Mouse (Mus musculus) left cerebral cortex, adult 8-10 months (tissue): ENCODE data around the gene Urah. TPM values are rescaled to one million over a fixed set of nuclear protein-coding genes. Genes with fewer than 3 reads are reported as not detected.

Source experiments
- DNase-seq, 2 experiments: peaks; one replicate each; pipeline ENCODE4 v3.0.0; 2022; ENCODE audit warnings: low spot score in 2 of 2
- total RNA-seq, 4 experiments: library from RNA; stranded (reverse); gene quantifications; 2 replicates each; pipeline ENCODE4 v1.2.4; 2022

Urah gene
- total RNA-seq: 10 to 100 TPM in 1 of 4 experiments, 1 to 10 TPM in 3; 6.2 to 13.1 (median 8.4) TPM

GRCm38 (mm10) chr7:140834968-140835757, at the start of gene Urah:
TSS of gene Urah (plus strand) at chr7:140835018.
- DNase-seq: no peak

GRCm38 (mm10) chr7:140787406-140788052, 47.3 kb upstream of the Urah start, which contains the start of gene Syce1:
TSS of gene Syce1 (minus strand) at chr7:140787852.
- no peak for DNase-seq

- no peak for DNase-seq
Observed at GRCm38 (mm10) chr7:140788053-140788435, 46.8 kb upstream of the Urah start.

- DNase-seq: no peak
Observed at GRCm38 (mm10) chr7:140793541-140793940, 41.3 kb upstream of the Urah start.

- no peak for DNase-seq
Observed at GRCm38 (mm10) chr7:140797619-140798018, 37.2 kb upstream of the Urah start.

- no peak for DNase-seq
Observed at GRCm38 (mm10) chr7:140798212-140798611, 36.6 kb upstream of the Urah start.

- DNase-seq: no peak
Observed at GRCm38 (mm10) chr7:140802629-140803028, 32.2 kb upstream of the Urah start.

- peak in 1 of 2 experiments; percentile 55 for DNase-seq
Observed at GRCm38 (mm10) chr7:140805704-140806103, 29.1 kb upstream of the Urah start.

- DNase-seq: no peak
Observed at GRCm38 (mm10) chr7:140810496-140810895, 24.3 kb upstream of the Urah start.

- DNase-seq: no peak
Observed at GRCm38 (mm10) chr7:140811714-140812113, 23.1 kb upstream of the Urah start.

- DNase-seq: no peak
Observed at GRCm38 (mm10) chr7:140812850-140813249, 22.0 kb upstream of the Urah start.

- no peak for DNase-seq
Observed at GRCm38 (mm10) chr7:140820173-140820572, 14.6 kb upstream of the Urah start.

- no peak for DNase-seq
Observed at GRCm38 (mm10) chr7:140821305-140821652, 13.5 kb upstream of the Urah start.

- DNase-seq: peak; percentile 45 to 78
Observed at GRCm38 (mm10) chr7:140821653-140822329, 13.0 kb upstream of the Urah start, which contains the start of gene Zfp941. TSS of gene Zfp941 (minus strand) at chr7:140822178.

- no peak for DNase-seq
Observed at GRCm38 (mm10) chr7:140822731-140823130, 12.1 kb upstream of the Urah start.

- DNase-seq: peak; percentile 31 to 84
Observed at GRCm38 (mm10) chr7:140828171-140828881, 6.5 kb upstream of the Urah start.

- no peak for DNase-seq
Observed at GRCm38 (mm10) chr7:140831447-140831846, 3.4 kb upstream of the Urah start.

GRCm38 (mm10) chr7:140833341-140833740, 1.5 kb upstream of the Urah start:
- DNase-seq: no peak

- no peak for DNase-seq
Observed at GRCm38 (mm10) chr7:140835758-140836087, 905 bp downstream of the Urah start.

GRCm38 (mm10) chr7:140836243-140837115, 1.7 kb downstream of the Urah start:
- DNase-seq: peak in 1 of 2 experiments; percentile 72

- DNase-seq: no peak
Observed at GRCm38 (mm10) chr7:140839556-140839955, 4.7 kb downstream of the Urah start.
